22 mouse cellular contexts compared by ENCODE assay signal in the genomic region with DNA sequence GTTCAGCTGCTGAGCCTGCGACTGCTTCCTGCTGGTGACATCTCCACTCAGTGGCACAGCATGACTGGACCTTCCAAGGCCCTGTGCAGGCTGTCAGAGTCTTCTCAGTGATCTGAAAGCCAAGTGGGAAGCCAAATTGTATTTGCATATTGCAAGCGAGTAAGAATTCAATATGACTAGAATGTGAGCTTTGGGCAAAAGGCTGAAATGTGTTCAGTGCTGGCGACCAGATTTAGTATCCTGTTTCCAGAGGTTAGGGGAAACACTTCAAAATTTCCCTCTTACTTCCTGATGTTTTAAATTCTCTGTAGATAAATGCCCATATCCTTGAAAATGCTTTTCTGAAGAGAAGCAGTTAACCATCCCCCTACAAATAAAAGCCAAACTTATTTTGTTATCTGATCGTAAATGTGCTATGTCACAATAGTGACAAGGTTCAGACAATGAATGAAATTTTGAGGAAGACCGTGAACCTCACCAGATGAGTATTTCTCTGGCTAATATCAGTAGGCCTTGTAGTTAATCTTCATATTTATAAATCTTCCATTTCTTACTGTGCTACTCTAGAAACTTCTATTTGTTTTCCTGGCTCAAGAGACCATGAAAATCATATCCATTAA.
"Had no signal": no experiment of that assay in that cellular context is flagged by ENCODE, and none has a peak within 500 bp of the region (broad histone marks: within the 10 kb centered on the region; RNA-seq: fewer than 3 reads in every experiment).

No protein-coding gene starts in this region.

- H3K9me3 ChIP-seq: limb, embryonic 10.5 days; limb, embryonic 13.5 days; liver, embryonic 13.5 days; midbrain, embryonic 13.5 days; neural tube, embryonic 13.5 days; stomach, embryonic 15.5 days had no signal

- H3K27ac ChIP-seq: kidney, postnatal 0 days; left cerebral cortex, adult 2 months; limb, embryonic 10.5 days; limb, embryonic 13.5 days; liver, embryonic 13.5 days; macrophage; midbrain, embryonic 13.5 days; neural tube, embryonic 13.5 days; stomach, embryonic 15.5 days had no signal

- H3K4me2 ChIP-seq: limb, embryonic 13.5 days; liver, embryonic 13.5 days; lung, embryonic 14.5 days; midbrain, embryonic 13.5 days; neural tube, embryonic 13.5 days; stomach, embryonic 15.5 days had no signal

- H3K9ac ChIP-seq: limb, embryonic 13.5 days; liver, embryonic 13.5 days; lung, embryonic 14.5 days; midbrain, embryonic 13.5 days; neural tube, embryonic 13.5 days; stomach, embryonic 15.5 days had no signal

- H3K4me3 ChIP-seq: layer of hippocampus, adult 2 months; left cerebral cortex, adult 2 months; limb, embryonic 10.5 days; limb, embryonic 13.5 days; liver, embryonic 13.5 days; midbrain, embryonic 13.5 days; myocyte; neural tube, embryonic 13.5 days; stomach, embryonic 15.5 days had no signal

- H3K4me1 ChIP-seq: limb, embryonic 10.5 days; limb, embryonic 13.5 days; liver, embryonic 13.5 days; midbrain, embryonic 13.5 days; stomach, embryonic 15.5 days had no signal

- DNase-seq: kidney, adult 2 months; kidney, postnatal 25 days; layer of hippocampus, adult 9-11 months; layer of hippocampus, postnatal 36 days; liver; liver, embryonic 13.5 days; lung, embryonic 14.5 days; retina, postnatal 1 day; right cerebral cortex, postnatal 25 days; spleen, adult 18-20 months; thymus, adult 18-20 months; thymus, postnatal 36 days had no signal

- H3K36me3 ChIP-seq: limb, embryonic 10.5 days; limb, embryonic 13.5 days; liver, embryonic 13.5 days; stomach, embryonic 15.5 days had no signal

- H3K27me3 ChIP-seq: liver, embryonic 13.5 days; midbrain, embryonic 13.5 days; neural tube, embryonic 13.5 days; stomach, embryonic 15.5 days had no signal
